Mouse (Mus musculus): Measurements from ENCODE around the gene Fxyd7. TPM values are rescaled to one million over a fixed set of nuclear protein-coding genes. Genes with fewer than 3 reads are reported as not detected.

Gene Fxyd7
- total RNA-seq, 2 experiments from 2014 or later = 0.98 to 2.4 TPM

GRCm38 (mm10) chr7:31076492-31076891 lies 25.2 kb upstream of the Fxyd7 start, which contains the start of gene Fxyd3:
Fxyd3 (minus strand) TSS chr7:31076704.
- DNase-seq = no peak

GRCm38 (mm10) chr7:31074713-31075069 lies 23.4 kb upstream of the Fxyd7 start:
- DNase-seq = no peak

- no peak for DNase-seq
Measured at GRCm38 (mm10) chr7:31074061-31074712, 22.9 kb upstream of the Fxyd7 start.

- DNase-seq = no peak
Measured at GRCm38 (mm10) chr7:31073546-31073945, 22.3 kb upstream of the Fxyd7 start.

- DNase-seq = no peak
Measured at GRCm38 (mm10) chr7:31072326-31072725, 21.1 kb upstream of the Fxyd7 start.

- no peak for DNase-seq
Measured at GRCm38 (mm10) chr7:31070324-31070723, 19.1 kb upstream of the Fxyd7 start.

GRCm38 (mm10) chr7:31069491-31069890 lies 18.2 kb upstream of the Fxyd7 start:
- no peak for DNase-seq

GRCm38 (mm10) chr7:31067836-31068235 lies 16.6 kb upstream of the Fxyd7 start:
- DNase-seq = peak; percentile 57

- no peak for DNase-seq
Measured at GRCm38 (mm10) chr7:31063074-31063560, 11.8 kb upstream of the Fxyd7 start.

GRCm38 (mm10) chr7:31060621-31061010 lies 9.3 kb upstream of the Fxyd7 start:
- no peak for DNase-seq

- no peak for DNase-seq
Measured at GRCm38 (mm10) chr7:31059919-31060620, 8.8 kb upstream of the Fxyd7 start.

GRCm38 (mm10) chr7:31059108-31059507 lies 7.8 kb upstream of the Fxyd7 start, which contains the start of gene Lgi4:
Lgi4 (plus strand) TSS chr7:31059342.
- DNase-seq = peak; percentile 95

- no peak for DNase-seq
Measured at GRCm38 (mm10) chr7:31058211-31058610, 6.9 kb upstream of the Fxyd7 start.

GRCm38 (mm10) chr7:31057730-31058129 lies 6.5 kb upstream of the Fxyd7 start:
- DNase-seq = no peak

- no peak for DNase-seq
Measured at GRCm38 (mm10) chr7:31057071-31057470, 5.8 kb upstream of the Fxyd7 start, which contains the start of gene Fxyd1. Fxyd1 (minus strand) TSS chr7:31057199.

GRCm38 (mm10) chr7:31056448-31056847 lies 5.2 kb upstream of the Fxyd7 start:
- no peak for DNase-seq

GRCm38 (mm10) chr7:31055883-31056282 lies 4.6 kb upstream of the Fxyd7 start:
- no peak for DNase-seq

GRCm38 (mm10) chr7:31055354-31055824 lies 4.1 kb upstream of the Fxyd7 start:
- DNase-seq = peak; percentile 93

- DNase-seq = peak; percentile 78
Measured at GRCm38 (mm10) chr7:31054661-31055320, 3.5 kb upstream of the Fxyd7 start.

- peak; percentile 53 for DNase-seq
Measured at GRCm38 (mm10) chr7:31053882-31054447, 2.7 kb upstream of the Fxyd7 start.

- peak; percentile 64 for DNase-seq
Measured at GRCm38 (mm10) chr7:31052636-31053434, 1.6 kb upstream of the Fxyd7 start.

- no peak for DNase-seq
Measured at GRCm38 (mm10) chr7:31052251-31052635, 976 bp upstream of the Fxyd7 start.

Measured in heart, postnatal 4 days (tissue).